Mouse (Mus musculus): ENCODE measurements around the gene Ehhadh.

DNA sequence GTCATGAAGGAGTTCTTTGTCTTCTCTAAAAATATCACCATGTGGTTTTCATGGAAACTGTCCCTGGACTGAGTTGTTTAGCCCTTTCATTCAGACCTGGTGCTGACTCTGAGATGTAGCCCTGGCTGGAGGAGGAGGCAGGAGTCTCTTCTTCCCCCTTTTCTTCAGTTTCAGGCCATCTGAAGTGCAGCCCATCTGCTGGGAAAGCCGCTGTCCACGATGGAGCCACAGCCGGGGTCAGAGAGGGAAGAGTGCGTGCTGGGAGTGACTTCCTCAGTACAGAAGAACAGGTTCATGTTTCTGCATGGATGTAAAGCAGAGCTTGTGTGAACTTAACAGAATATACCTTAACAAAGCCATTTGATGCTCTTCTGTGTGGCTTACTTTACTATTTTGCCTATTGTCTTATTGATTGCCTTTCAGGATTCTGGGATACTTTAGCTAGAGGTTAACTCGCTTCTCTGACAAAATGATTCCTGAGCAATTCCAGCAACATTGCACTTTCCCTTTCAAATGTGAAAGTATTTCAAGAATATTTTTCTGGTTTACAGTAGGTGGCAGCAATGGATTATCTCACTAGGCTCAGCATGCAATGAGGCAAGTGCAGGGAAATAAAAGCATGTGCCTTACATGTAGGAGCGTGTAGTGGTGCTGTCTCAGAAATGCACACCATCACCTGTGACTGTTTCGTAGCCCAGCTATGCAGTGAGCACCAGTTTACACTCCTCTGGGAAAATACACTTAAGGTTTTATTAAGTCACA is 48.9 kb upstream of the Ehhadh start:
- TF ChIP-seq CTCF (IDR thresholded peaks at IDR 0.05; ENCODE audit: insufficient read depth, low read length) = peak; percentile 9; the same call in 1 of the 2 replicates
- no peak for TF ChIP-seq POLR2A (IDR thresholded peaks at IDR 0.05; ENCODE audit: borderline replicate concordance, extremely low read depth, low read depth, low read length)

Data from lung, adult 2 months (tissue).